Mouse (Mus musculus) urinary bladder, postnatal 36 days (tissue): Measurements from ENCODE around the gene Wrap53.
"Not testable (repeated sequence)": the region's sequence is repeated elsewhere in the genome, so short reads cannot be mapped to it uniquely, and the experiment has no call there.

Experiments used
- DNase-seq, 2 experiments: peaks; one replicate each; pipeline ENCODE4 v3.0.0; 2022; ENCODE audit warnings: low spot score in 2 of 2, mixed read lengths in 1 of 2

Wrap53 gene

DNA sequence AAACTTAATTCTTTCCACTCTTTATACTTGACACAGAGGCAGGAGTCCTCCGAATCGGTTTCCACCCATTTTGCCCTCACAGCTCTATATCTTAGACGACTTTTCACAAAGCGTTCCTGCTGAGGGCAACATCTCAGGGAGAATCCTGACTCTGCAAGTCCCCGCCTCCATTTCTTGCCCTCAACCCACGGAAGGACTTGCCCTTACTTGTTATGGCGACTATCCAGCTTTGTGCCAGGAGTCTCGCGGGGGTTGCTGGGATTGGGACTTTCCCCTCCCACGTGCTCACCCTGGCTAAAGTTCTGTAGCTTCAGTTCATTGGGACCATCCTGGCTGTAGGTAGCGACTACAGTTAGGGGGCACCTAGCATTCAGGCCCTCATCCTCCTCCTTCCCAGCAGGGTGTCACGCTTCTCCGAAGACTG lies at the start of gene Wrap53, which contains the start of gene Trp53:
Gene Wrap53 (minus strand): TSS at position 165 of the 424 bp plus-strand sequence.
Gene Trp53 (plus strand): TSS at position 269 of the 424 bp plus-strand sequence.
- peak; percentile 85 to 89 for DNase-seq

DNA sequence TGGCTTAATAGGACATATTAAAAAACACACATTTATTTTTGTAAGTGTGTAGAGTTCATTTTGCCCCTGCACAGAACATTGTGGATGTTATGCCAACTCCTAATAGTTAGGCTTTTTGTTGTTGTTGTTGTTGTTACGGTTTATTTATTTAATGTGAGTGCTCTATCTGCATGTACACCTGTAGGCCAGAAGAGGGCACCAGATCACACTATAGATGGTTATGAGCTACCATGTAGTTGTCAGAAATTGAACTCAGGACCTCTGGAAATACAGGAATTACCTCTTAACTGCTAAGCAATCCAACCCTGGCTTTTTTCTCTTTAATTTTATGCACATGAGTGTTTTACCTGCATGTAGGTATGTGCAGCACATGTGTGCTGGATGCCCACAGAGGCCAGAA lies 49.7 kb upstream of the Wrap53 start:
- no peak for DNase-seq

DNA sequence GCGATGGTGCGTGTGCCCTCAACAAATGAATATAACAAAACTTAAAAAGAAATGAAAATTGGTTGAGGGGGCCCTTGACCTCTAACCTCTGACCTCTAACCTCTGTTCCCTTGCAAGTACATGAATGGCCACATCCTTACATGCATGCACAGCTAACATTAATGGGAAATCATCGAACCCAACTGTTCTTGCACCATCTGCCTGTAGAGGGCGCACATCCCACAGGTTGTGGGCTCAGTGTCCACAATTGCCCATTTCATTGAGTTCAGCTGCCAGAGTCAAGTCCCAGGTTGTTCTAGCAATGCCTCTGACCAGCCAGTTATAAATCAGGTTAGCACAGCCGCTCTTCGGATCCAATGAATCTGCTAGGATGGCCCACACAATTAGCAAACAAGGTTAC lies 48.2 kb upstream of the Wrap53 start:
- peak; percentile 52 to 73 for DNase-seq

DNA sequence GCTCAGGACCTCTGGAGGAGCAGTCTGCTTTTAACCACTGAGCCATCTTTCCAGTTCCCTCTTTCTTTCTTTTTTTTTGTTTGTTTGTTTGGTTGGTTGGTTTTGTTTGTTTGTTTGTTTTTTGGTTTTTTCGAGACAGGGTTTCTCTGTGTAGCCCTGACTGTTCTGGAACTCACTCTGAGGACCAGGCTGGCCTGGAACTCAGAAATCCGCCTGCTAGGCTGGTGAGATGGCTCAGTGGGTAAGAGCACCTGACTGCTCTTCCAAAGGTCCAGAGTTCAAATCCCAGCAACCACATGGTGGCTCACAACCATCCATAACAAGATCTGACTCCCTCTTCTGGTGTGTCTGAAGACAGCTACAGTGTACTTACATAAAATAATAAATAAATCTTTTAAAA lies 44.3 kb upstream of the Wrap53 start:
- DNase-seq: not testable (repeated sequence)

DNA sequence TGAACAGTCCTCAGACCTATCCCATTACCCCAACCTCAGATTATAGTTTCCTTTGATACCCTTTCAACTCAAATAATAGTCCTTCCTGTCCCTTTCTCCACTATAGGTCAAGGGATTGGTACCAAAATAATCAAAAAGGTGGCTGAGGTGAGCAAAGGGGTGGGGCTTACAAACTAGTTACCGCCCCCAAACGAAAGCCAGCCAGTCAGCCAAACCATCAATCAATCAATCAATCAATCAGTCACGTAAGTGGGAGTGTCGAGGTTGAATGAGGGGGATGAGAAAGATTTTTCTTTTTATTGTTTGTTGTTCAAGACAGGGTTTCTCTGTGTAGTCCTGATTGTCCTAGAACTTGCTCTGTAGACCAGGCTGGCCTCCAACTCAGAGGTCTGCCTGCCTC lies 43.0 kb upstream of the Wrap53 start:
- DNase-seq: no peak

DNA sequence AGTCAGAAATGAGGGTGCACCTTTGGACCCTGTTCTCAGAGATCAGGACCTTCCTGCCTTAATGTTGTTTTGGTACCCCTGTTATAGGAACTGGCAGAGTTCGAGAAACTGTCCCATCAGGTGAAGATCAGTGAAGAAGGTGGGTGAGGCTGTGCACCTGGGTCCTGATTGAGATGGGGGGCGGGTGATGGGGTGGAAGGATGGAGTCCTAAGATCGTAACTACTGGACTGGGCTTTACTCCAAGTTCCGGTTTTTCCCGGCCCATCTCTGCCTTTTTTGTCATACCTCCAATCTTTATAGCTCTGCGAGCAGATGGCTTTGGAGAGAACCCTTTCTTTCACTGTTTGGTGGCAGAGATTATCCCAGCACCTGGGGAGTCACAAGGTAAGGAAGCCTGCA lies 42.4 kb upstream of the Wrap53 start:
- no peak for DNase-seq

GRCm38 (mm10) chr11:69621571-69622268 lies 41.7 kb upstream of the Wrap53 start, which contains the start of gene Sat2:
Gene Sat2 (plus strand): TSS chr11:69622024.
- peak; percentile 36 to 49 for DNase-seq

DNA sequence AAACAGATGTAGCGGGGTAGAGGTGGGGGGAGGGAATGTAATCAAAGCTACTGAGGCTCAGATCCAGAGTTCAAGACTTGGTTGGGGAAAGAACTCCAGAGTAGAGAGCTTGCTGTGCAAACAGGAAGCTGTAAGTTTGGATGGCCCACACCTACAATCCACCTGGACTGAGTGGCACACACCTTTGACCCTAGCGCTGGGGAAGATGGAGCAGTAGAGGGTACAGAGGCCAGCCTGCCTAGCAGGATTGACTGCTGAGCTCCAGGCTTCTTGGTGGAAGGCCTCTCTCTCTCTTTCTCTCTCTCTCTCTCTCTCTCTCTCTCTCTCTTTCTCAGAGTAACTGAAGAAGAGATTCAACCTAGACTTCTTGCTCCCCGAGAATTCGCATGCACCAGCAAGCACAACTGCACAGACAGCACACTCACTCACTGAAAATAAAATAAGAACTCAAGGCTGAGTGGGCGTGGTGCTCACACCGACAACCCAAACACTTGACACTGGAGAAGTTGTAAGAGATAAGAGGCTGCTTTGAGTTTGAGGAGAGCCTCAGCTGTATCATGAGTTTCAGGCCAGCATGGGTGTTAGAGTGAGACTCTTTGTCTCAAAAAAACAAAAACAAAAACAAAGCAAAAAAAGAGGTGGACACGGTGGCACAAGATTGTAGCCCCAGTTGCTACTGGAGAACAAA lies 40.5 kb upstream of the Wrap53 start:
- no peak for DNase-seq

- DNase-seq: no peak
These were observed 37.8 kb upstream of the Wrap53 start, which contains the start of gene Shbg for GRCm38 (mm10) chr11:69617805-69618204. Gene Shbg (minus strand): TSS chr11:69617905.

DNA sequence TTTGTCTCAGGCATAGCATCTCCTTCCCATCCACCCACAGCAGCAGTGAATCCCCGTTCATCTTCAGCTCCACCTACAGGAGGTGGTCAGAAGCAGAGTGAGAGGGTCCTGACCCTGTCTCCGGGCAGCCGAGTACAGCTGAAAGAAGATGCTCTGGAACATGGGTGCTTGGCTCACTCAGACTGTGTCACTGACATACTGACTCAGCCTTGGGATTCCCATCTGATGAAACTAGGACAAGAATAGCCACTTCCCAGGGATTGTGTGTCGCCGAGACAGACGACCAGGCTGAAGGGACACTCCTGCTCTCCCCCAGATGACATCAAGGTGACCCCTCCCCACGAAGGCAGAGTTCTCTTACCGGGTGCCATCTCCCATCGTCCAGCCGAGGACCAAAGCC lies 36.7 kb upstream of the Wrap53 start:
- DNase-seq: no peak

GRCm38 (mm10) chr11:69614257-69614588 lies 34.2 kb upstream of the Wrap53 start:
- not testable (repeated sequence) for DNase-seq

DNA sequence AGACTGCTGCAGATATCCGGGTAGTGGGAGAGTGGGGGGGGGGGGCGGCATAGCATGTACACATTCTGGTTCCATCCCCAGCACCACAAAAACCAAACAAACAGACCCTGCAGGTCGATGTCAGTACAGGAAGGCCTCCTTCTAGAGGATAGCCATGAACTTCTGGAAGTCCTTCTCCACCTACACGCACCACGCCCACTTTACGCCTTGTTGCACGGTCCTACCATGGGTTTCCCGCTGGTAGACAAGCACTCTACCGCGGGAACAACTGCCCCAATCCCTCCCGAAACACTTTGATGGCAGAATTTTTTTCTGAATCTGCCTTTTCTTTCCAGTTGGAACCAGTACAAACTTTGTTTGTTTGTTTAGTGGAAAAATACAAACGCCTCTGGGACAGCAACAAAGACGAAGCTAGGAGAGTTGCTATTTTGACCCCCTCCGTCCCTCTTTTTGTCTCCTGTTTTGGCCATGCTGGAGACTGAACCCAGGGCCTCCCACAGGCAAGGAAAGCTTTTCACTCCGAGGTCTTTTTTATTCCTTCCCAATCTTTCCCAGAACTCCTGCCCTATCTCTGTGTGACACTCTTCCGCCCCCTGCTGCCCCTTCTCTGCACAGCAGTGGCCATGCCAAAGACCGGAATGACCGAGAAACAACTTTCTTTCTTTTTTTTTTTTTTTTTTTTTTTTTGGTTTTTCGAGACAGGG lies 33.6 kb upstream of the Wrap53 start:
- DNase-seq: peak; percentile 81 to 87

GRCm38 (mm10) chr11:69610899-69611298 lies 30.8 kb upstream of the Wrap53 start:
- no peak for DNase-seq

DNA sequence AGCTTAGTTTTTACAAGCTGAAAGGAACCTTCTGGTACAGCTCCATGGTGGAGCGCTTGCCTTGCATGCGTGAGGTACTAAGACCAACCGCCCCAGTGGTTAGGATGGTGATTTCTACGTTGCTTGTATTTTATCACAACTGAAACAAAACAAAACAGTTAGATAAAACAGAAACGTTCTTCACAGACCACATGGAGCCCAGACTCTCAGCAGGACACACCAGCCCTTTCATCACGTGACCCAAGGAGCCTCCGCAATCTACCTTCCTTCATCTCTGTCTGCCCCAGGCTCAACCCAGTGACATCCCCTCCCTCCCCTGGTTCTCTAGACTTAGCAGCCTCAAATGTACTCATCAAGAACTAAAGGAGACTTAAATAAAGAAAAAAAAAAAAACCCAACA lies 29.4 kb upstream of the Wrap53 start:
- no peak for DNase-seq

DNA sequence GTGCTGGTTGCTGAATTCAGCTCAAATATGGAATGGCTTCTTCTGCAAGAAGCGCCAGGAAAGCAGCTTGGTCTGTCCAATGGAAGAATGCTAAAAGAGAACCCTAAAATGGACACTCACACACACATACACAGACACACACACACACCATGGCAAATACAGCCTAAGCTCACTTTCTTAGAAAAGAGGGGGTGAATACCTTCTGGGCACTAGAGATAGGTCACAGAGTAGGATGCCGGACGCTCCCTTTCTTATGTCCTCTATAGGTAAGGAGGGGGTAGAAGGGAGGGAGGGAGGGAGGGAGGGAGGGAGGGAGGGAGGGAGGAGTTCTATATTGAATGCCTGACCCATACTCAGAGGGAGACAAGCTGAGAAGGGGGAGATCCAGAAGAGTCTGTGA lies 28.5 kb upstream of the Wrap53 start:
- DNase-seq: no peak

- DNase-seq: no peak
These were observed 26.8 kb upstream of the Wrap53 start for GRCm38 (mm10) chr11:69606832-69607231.

DNA sequence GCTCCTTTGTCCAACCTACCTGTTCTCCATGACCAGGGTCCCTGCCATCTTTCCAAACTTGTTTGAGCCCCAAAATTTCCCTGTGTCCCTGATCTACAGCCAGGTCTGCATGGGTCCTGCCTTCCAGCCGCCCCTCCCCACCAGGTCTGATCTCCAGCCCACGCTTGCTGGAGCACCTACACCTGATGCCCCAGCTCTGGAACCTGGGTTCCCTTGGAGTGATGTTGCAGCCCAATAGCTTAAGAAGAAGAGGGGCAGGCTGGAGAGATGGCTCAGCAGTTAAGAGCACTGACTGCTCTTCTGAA lies 26.4 kb upstream of the Wrap53 start:
- DNase-seq: no peak

DNA sequence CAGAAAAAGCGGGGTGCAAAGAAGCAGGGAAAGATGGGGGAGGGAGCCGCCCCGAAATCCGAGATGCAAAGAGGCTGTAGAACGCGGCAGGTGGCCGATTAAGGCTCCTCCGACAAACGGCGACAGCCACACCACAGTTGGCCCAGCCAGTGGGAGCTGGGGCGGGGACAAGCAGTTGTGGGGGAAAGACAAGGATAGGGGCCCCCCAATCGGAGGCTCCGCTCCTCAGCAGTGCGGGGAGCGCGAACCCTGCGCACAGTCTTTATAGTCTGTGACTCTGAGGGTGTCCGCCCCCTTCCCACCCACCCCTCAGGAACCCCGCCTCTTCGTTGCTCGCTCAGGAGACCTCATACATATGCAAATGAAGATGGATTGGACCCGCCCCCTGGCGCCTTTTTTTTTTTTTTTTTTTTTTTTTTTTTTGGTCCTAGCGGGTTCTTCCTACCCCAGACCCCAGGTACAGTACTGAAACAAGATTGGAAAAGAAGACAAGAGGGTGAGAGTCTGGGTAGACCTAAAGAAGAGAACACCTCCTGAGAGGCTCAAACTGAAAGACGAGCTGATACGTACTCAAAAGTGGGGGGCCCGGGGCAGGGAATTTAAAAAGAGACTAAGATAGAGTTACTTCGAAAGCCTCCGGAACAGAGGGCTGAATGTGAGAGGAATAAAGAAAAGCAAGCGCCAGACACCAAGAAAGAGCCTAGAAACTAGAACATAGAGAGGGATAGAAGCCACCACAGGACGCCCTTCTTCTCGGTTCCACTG lies 25.9 kb upstream of the Wrap53 start, which contains the start of gene Atp1b2:
Gene Atp1b2 (minus strand): TSS at position 217 of the 765 bp plus-strand sequence.
- peak; percentile 42 to 48 for DNase-seq

- DNase-seq: no peak
These were observed 25.0 kb upstream of the Wrap53 start for GRCm38 (mm10) chr11:69604795-69605664.

DNA sequence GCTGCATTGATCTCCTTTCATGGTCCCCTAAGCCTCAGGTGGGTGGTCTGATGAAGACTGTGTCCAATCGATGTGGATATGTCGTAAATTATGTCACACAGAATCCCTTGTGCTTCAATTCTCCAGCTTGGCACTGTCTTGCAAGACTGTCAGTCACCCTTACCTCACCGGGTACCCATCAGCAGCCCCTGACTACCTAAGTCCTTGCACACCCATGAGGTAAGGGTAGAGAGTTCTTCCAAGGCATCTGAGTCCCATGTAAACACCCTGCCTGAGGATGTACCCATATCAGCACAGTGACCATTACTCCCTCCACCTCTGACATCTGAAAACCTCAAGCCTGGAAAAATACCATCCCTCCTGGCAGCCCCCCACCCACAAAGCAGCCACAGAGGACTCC lies 24.3 kb upstream of the Wrap53 start:
- no peak for DNase-seq

- no peak for DNase-seq
These were observed 23.5 kb upstream of the Wrap53 start for GRCm38 (mm10) chr11:69603516-69603915.
